Mouse (Mus musculus) lung, embryonic 14.5 days (tissue): ENCODE measurements at regions not wholly inside any gene's neighbourhood (a gene's known extent, or its start where the extent isn't known, plus 50 kb on each side); places are given as distances from the start of the nearest gene placed in this dataset.
A peak's percentile ranks its signal among the peaks of the same experiment; 100 is the strongest.
"Not testable (repeated sequence)": the region's sequence is repeated elsewhere in the genome, so short reads cannot be mapped to it uniquely, and the experiment has no call there.

Experiments used
- ATAC-seq: fragments of 200-750 bp; cut with Nextera tagmentation; 2 replicates; pipeline ENCODE4 v1.8.0; 2017; ENCODE audit warnings: mild to moderate bottlenecking, moderate TSS enrichment, moderate library complexity; ENCODE audit not compliant: insufficient read depth
- DNase-seq: peaks from one replicate; pipeline ENCODE4 v3.0.0-alpha.2; 2015
- H3K27ac ChIP-seq: fragments of 300-500 bp; sonication (generic); 2 replicates; pipeline ENCODE4 v1.5.1; 2014; ENCODE audit warnings: low read depth, mild to moderate bottlenecking, moderate library complexity
- H3K27me3 ChIP-seq: fragments of 300-500 bp; sonication (generic); 2 replicates; pipeline ENCODE4 v1.6.1; 2014; ENCODE audit warnings: low read length, control low read depth; ENCODE audit not compliant: insufficient read depth
- H3K36me3 ChIP-seq: fragments of 300-500 bp; sonication (generic); 2 replicates; pipeline ENCODE4 v1.6.1; 2014; ENCODE audit warnings: control low read depth; ENCODE audit not compliant: insufficient read depth
- H3K4me1 ChIP-seq: fragments of 300-500 bp; sonication (generic); 2 replicates; pipeline ENCODE4 v1.6.1; 2014; ENCODE audit warnings: antibody characterized with exemption, control low read depth; ENCODE audit not compliant: insufficient read depth
- H3K4me2 ChIP-seq: fragments of 300-500 bp; sonication (generic); 2 replicates; pipeline ENCODE4 v1.6.1; 2014; ENCODE audit warnings: mild to moderate bottlenecking
- H3K4me3 ChIP-seq: fragments of 300-500 bp; sonication (generic); 2 replicates; pipeline ENCODE4 v1.5.1; 2014; ENCODE audit warnings: low read depth, low read length
- H3K9ac ChIP-seq: fragments of 300-500 bp; sonication (generic); 2 replicates; pipeline ENCODE4 v1.6.1; 2014
- H3K9me3 ChIP-seq: fragments of 300-500 bp; sonication (generic); 2 replicates; pipeline ENCODE4 v1.6.1; 2016; ENCODE audit warnings: low read depth, low read length, control low read depth
- CTCF ChIP-seq: IDR thresholded peaks from 2 replicates; pipeline ENCODE4 v1.5.1; 2016; ENCODE audit warnings: antibody characterized with exemption, low read depth
- WGBS: fragments of 180-500 bp; shearing (Covaris S2); extraction: QIAGEN DNeasy Blood & Tissue Kit; methylation state at CpG from one replicate; pipeline ENCODE4 v1.1.7; 2014; 5-methylcytosine and 5-hydroxymethylcytosine counted together

DNA sequence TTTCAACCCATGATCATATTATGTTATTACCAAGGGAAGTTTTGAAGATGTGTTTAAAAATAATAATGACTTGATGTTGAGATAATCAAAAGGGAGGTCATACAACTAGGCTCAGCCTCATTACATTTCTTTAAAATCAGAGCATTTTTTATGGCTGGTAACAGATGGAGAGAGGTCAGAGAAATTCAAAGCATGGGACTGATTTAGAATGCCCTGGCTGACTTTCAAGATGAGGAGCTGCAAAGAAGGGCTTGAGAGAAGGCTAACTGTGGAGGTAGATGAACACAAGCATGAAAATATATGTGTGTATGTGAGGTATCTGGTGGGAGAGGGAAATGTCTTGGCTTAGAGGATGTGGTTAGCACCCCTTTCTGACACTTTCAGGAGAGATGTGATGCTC lies 502.6 kb upstream of the Gdi2 start:
- H3K4me1 ChIP-seq, H3K27ac ChIP-seq, H3K4me3 ChIP-seq, H3K9ac ChIP-seq, H3K36me3 ChIP-seq, H3K27me3 ChIP-seq, H3K9me3 ChIP-seq, ATAC-seq, H3K4me2 ChIP-seq, DNase-seq: not testable (repeated sequence)

- not testable (repeated sequence) for H3K4me3 ChIP-seq, H3K27ac ChIP-seq, DNase-seq, H3K9ac ChIP-seq, ATAC-seq, H3K9me3 ChIP-seq, H3K27me3 ChIP-seq, H3K36me3 ChIP-seq, H3K4me1 ChIP-seq, H3K4me2 ChIP-seq
- 23% methylated on average over 1 of the region's 1 CpGs for WGBS
Observed at GRCm38 (mm10) chr13:3037010-3037409, 500.9 kb upstream of the Gdi2 start.

GRCm38 (mm10) chr13:3046381-3047105 lies 491.3 kb upstream of the Gdi2 start:
- not testable (repeated sequence) for H3K4me1 ChIP-seq, H3K27me3 ChIP-seq, H3K4me2 ChIP-seq, H3K9me3 ChIP-seq, H3K9ac ChIP-seq, H3K27ac ChIP-seq, H3K36me3 ChIP-seq, ATAC-seq, H3K4me3 ChIP-seq, DNase-seq
- WGBS: 85% methylated on average over 8 of the region's 9 CpGs

- H3K4me2 ChIP-seq, H3K27me3 ChIP-seq, DNase-seq, H3K4me1 ChIP-seq, H3K27ac ChIP-seq, ATAC-seq, H3K9me3 ChIP-seq, H3K36me3 ChIP-seq, H3K4me3 ChIP-seq, H3K9ac ChIP-seq: not testable (repeated sequence)
- 60% methylated on average over 3 of the region's 3 CpGs for WGBS
Observed at GRCm38 (mm10) chr13:3083480-3083879, 454.4 kb upstream of the Gdi2 start.

- H3K4me3 ChIP-seq, H3K4me1 ChIP-seq, H3K9me3 ChIP-seq, H3K27me3 ChIP-seq, H3K36me3 ChIP-seq, ATAC-seq, H3K27ac ChIP-seq, H3K9ac ChIP-seq, H3K4me2 ChIP-seq, DNase-seq: not testable (repeated sequence)
- 79% methylated on average over 7 of the region's 7 CpGs for WGBS
Observed at GRCm38 (mm10) chr13:3089971-3090370, 447.9 kb upstream of the Gdi2 start.

DNA sequence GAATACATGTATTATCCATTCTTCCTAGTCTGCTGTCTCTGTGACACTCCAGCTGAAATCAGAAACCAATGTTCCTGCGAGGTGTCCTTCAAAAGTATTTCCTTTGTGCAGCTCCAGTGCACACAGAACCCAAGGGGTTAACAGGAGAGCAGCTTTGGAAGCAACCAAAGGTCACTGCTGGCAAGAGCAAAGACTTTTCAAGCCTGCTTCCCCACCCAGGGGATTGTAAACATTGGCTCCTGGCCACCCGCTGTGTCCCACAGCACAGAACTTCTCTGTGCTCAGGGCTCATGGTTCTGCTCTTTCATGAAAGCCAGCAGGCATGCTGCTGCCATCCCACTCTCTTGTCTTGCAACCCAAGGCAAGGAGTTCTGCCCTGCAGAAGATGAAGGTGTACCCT lies 431.3 kb upstream of the Gdi2 start:
- not testable (repeated sequence) for H3K4me1 ChIP-seq, H3K9ac ChIP-seq, DNase-seq, H3K4me3 ChIP-seq, H3K27ac ChIP-seq, H3K36me3 ChIP-seq, H3K27me3 ChIP-seq, ATAC-seq, H3K4me2 ChIP-seq, H3K9me3 ChIP-seq
- 29% methylated on average over 2 of the region's 2 CpGs for WGBS

GRCm38 (mm10) chr13:3128150-3128549 lies 409.7 kb upstream of the Gdi2 start:
- 26% methylated on average over 4 of the region's 4 CpGs for WGBS
- H3K9ac ChIP-seq, ATAC-seq: not testable (repeated sequence)

GRCm38 (mm10) chr13:3137281-3137680 lies 400.6 kb upstream of the Gdi2 start:
- H3K4me2 ChIP-seq, H3K9ac ChIP-seq, H3K27ac ChIP-seq, DNase-seq, H3K4me3 ChIP-seq, H3K27me3 ChIP-seq, H3K9me3 ChIP-seq, H3K36me3 ChIP-seq, H3K4me1 ChIP-seq, ATAC-seq: not testable (repeated sequence)
- WGBS: 67% methylated on average over 2 of the region's 2 CpGs

More at GRCm38 (mm10) chr13:3128150-3128549, 409.7 kb upstream of the Gdi2 start:
- not testable (repeated sequence) for H3K4me1 ChIP-seq, DNase-seq, H3K27me3 ChIP-seq, H3K9me3 ChIP-seq, H3K4me3 ChIP-seq, H3K36me3 ChIP-seq, H3K4me2 ChIP-seq, H3K27ac ChIP-seq
- peak; percentile 33; the same call in 1 of the 2 replicates for TF ChIP-seq CTCF
